Mouse (Mus musculus): Measurements from ENCODE around the gene Kcnh6.

DNA sequence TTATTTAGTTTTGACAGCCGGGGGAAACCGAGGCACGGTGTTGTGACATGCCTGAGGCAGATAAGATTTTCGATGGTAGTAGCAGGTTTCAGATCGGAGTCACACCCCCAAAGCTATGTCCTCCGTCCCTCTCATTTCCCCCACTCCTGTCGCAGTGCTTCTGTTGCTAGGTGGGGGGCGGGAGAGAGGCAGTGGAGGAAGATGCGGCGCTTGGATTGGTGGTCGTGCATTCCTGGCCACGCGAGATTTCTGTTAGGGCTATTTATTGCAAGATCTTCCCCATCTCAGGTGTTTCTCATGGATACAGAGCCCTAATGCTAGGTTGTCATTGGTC, 29.5 kb downstream of the Kcnh6 start:
- TF ChIP-seq E2F4 (IDR thresholded peaks at IDR 0.05; ENCODE audit: insufficient read depth) (no peak), MYOG (IDR thresholded peaks at IDR 0.05; ENCODE audit: control insufficient read depth in 1 of 3, insufficient read depth in 1 of 3, insufficient read length in 2 of 3, low read depth in 2 of 3) (no peak), POLR2A (IDR thresholded peaks at IDR 0.05; ENCODE audit: insufficient read length, low read depth) (no peak), SRF (IDR thresholded peaks at IDR 0.05; ENCODE audit: control insufficient read depth, insufficient read length, low read depth) (no peak), USF1 (IDR thresholded peaks at IDR 0.05; ENCODE audit: low read depth) (no peak), REST (IDR thresholded peaks at IDR 0.05; ENCODE audit: insufficient read depth, insufficient read length) (no peak), POLR2AphosphoS2 (IDR thresholded peaks at IDR 0.05; ENCODE audit: insufficient read length, low read depth) (no peak), TCF12 (IDR thresholded peaks at IDR 0.05; ENCODE audit: insufficient read depth, poor library complexity, severe bottlenecking) (no peak), MAX (IDR thresholded peaks at IDR 0.05; ENCODE audit: low read depth) (no peak)

Data from myocyte (in vitro differentiated cells).